Mouse (Mus musculus): ENCODE results near the gene Akap8l.

DNA sequence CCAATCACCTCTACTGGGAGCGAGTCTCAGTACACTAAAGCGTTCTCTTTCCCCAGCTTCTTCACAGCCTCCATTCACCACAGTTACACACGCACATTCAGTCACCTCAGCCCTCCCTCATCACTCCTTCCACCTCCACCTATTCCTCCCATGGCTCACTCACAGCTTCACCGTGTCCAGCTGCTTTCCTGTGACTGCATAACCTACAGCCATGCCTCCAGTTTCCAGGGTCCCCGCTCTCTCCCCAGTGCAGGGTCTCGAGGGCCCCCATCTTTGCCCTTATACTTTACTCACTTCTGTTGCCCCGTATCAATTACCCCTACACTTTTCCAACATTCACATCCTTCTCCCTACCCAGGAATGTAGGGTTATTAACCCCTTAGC lies 37.6 kb upstream of the Akap8l start:
- no peak for TF ChIP-seq CTCF (IDR thresholded peaks at IDR 0.05; ENCODE audit: insufficient read depth, low read length)
- no peak for TF ChIP-seq POLR2A (IDR thresholded peaks at IDR 0.05; ENCODE audit: borderline replicate concordance, extremely low read depth, low read depth, low read length)
